Mouse (Mus musculus) lung, postnatal 14 days (tissue): ENCODE measurements around the gene Tspan3.

Experiments
- DNase-seq: peaks from one replicate; pipeline ENCODE4 v3.0.0; 2021

Gene Tspan3

GRCm38 (mm10) chr9:56165377-56165776 is at the start of gene Tspan3:
Tspan3 (minus strand) TSS chr9:56165477.
- no peak for DNase-seq

- peak; percentile 51 for DNase-seq
Observed at GRCm38 (mm10) chr9:56213451-56214291, 48.4 kb upstream of the Tspan3 start.

GRCm38 (mm10) chr9:56208817-56209216 is 43.5 kb upstream of the Tspan3 start:
- no peak for DNase-seq

GRCm38 (mm10) chr9:56207516-56207915 is 42.2 kb upstream of the Tspan3 start:
- no peak for DNase-seq

GRCm38 (mm10) chr9:56207083-56207482 is 41.8 kb upstream of the Tspan3 start:
- DNase-seq: no peak

GRCm38 (mm10) chr9:56205336-56205735 is 40.1 kb upstream of the Tspan3 start:
- DNase-seq: no peak

GRCm38 (mm10) chr9:56204316-56204715 is 39.0 kb upstream of the Tspan3 start:
- no peak for DNase-seq

GRCm38 (mm10) chr9:56200645-56201314 is 35.5 kb upstream of the Tspan3 start:
- DNase-seq: peak; percentile 89

GRCm38 (mm10) chr9:56200200-56200599 is 34.9 kb upstream of the Tspan3 start:
- no peak for DNase-seq

- no peak for DNase-seq
Observed at GRCm38 (mm10) chr9:56196921-56197320, 31.6 kb upstream of the Tspan3 start.

GRCm38 (mm10) chr9:56195193-56195592 is 29.9 kb upstream of the Tspan3 start:
- no peak for DNase-seq

GRCm38 (mm10) chr9:56191498-56192455 is 26.5 kb upstream of the Tspan3 start:
- no peak for DNase-seq

- no peak for DNase-seq
Observed at GRCm38 (mm10) chr9:56180118-56180781, 15.0 kb upstream of the Tspan3 start.

GRCm38 (mm10) chr9:56179416-56180117 is 14.3 kb upstream of the Tspan3 start:
- DNase-seq: peak; percentile 28

GRCm38 (mm10) chr9:56177354-56177753 is 12.1 kb upstream of the Tspan3 start:
- DNase-seq: no peak

GRCm38 (mm10) chr9:56175316-56175715 is 10.0 kb upstream of the Tspan3 start:
- DNase-seq: no peak

- DNase-seq: no peak
Observed at GRCm38 (mm10) chr9:56167690-56168089, 2.4 kb upstream of the Tspan3 start.

GRCm38 (mm10) chr9:56166161-56166560 is 884 bp upstream of the Tspan3 start:
- DNase-seq: no peak

- DNase-seq: peak; percentile 85
Observed at GRCm38 (mm10) chr9:56160341-56161141, 4.7 kb downstream of the Tspan3 start.

GRCm38 (mm10) chr9:56159456-56159855 is 5.8 kb downstream of the Tspan3 start:
- no peak for DNase-seq

GRCm38 (mm10) chr9:56158077-56158476 is 7.2 kb downstream of the Tspan3 start:
- DNase-seq: no peak
